Mouse (Mus musculus) liver, embryonic 18 days (tissue): ENCODE results near the gene Olfr77. TPM values are rescaled to one million over a fixed set of nuclear protein-coding genes. Genes with fewer than 3 reads are reported as not detected.

Experiments used
- polyA plus RNA-seq: library from polyadenylated mRNA; depleted of rRNA; stranded (reverse); fragments of >200 nt; gene quantifications from 2 replicates; pipeline ENCODE4 v1.2.3, GENCODE M21; 2012; rRNA removed

Gene Olfr77
- not detected in 2 replicates for polyA plus RNA-seq

DNA sequence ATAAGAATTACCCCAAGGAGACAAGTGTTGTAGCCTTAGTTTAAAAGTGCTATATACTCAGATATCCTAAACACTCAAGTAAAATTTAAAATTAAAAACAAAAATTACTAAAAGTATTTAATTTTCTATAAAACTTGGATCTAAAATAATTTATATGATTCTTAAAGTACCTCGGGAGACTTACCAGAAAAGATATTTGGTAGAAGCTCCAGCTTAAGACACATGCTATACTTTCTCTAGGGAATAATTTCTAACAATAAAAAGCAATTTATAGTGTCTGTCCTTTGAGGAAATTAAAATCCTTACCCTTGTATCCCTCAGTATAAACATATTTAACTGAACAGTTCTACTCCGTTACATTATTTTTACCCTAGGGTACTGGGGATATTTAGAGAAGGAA, at the start of gene Olfr77:
TSS of gene Olfr77 (plus strand) at position 301 of the 400 bp plus-strand sequence.

DNA sequence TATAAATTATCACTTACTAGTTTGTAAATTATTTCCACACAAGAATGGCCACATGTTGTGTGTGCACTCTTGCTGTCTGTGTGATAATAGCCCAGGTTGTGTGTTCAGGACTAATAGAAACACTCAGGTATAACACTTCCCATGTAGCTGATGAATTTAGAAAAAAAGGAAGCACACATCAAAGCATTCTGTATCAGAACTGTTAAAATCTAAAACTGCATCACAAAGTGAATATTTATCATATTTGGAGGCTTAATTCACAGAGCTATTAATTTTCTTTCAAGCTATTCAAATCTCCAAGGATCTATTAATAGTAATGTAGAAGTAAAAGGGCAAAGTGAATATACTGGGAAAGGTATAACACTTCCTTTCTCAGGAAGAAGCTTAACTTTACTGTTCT, 28.8 kb upstream of the Olfr77 start, which contains the start of gene Olfr862:
TSS of gene Olfr862 (minus strand) at position 101 of the 400 bp plus-strand sequence.

Other genes with a start within 250 kb of the Olfr77 start
- gene Olfr857, start 207.4 kb upstream of the Olfr77 start, polyA plus RNA-seq: not detected in 2 replicates
- gene Olfr58, start 136.6 kb upstream of the Olfr77 start, polyA plus RNA-seq: not detected in 2 replicates
- not detected in 2 replicates for gene Olfr859, start 112.0 kb upstream of the Olfr77 start, polyA plus RNA-seq
- not detected in 2 replicates for gene Olfr860, start 67.1 kb upstream of the Olfr77 start, polyA plus RNA-seq
- not detected in 2 replicates for gene Olfr862, start 28.9 kb upstream of the Olfr77 start, polyA plus RNA-seq
- not detected in 2 replicates for gene Olfr866, start 111.2 kb downstream of the Olfr77 start, polyA plus RNA-seq
- not detected in 2 replicates for gene Olfr867, start 140.7 kb downstream of the Olfr77 start, polyA plus RNA-seq
- gene Olfr868, start 181.8 kb downstream of the Olfr77 start, polyA plus RNA-seq: not detected in 2 replicates
- gene Olfr869, start 212.1 kb downstream of the Olfr77 start, polyA plus RNA-seq: not detected in 2 replicates